Comparison of ENCODE assay signal across 9 mouse cellular contexts in genomic region chr7:28374647-28375046, GRCm38 (mm10). TPM values are rescaled to one million over a fixed set of nuclear protein-coding genes. Genes with fewer than 3 reads are reported as not detected.
DNase-seq lines count a peak whose midpoint lies in the region; ATAC-seq and TF ChIP-seq lines count a peak whose summit lies in the region.
"Had no signal": no experiment of that assay in that cellular context is flagged by ENCODE, and none has a peak within 500 bp of the region (broad histone marks: within the 10 kb centered on the region; RNA-seq: fewer than 3 reads in every experiment).

No protein-coding gene starts in this region.

- H3K4me1 ChIP-seq in liver, adult 2 months (ENCODE audit: control insufficient read depth, insufficient read depth, low read length), result peaks cover 3% of the 10 kb centered on the region; the same call in 1 of the 2 replicates
- peaks cover 77% of the 10 kb centered on the region for H3K4me1 ChIP-seq in embryonic facial prominence, embryonic 10.5 days
- peaks cover 32% of the 10 kb centered on the region for H3K4me1 ChIP-seq in hindbrain, embryonic 14.5 days (replicated peaks; ENCODE audit: control insufficient read depth, insufficient read depth, low read length)

- H3K4me3 ChIP-seq in liver, adult 2 months (ENCODE audit: insufficient read depth, low read depth, low read length), result no peak overlapping the region
- peak overlapping the region; percentile 57; the same call in 1 of the 2 replicates for H3K4me3 ChIP-seq in embryonic facial prominence, embryonic 10.5 days
- no peak overlapping the region for H3K4me3 ChIP-seq in hindbrain, embryonic 14.5 days (replicated peaks; ENCODE audit: low read length)

- ATAC-seq in hindbrain, embryonic 14.5 days (ENCODE audit: low FRiP score), result no peak

- peaks cover 20% of the 10 kb centered on the region for H3K79me2 ChIP-seq in liver, adult 2 months (ENCODE audit: control insufficient read depth, insufficient read depth, low read length)

- TF ChIP-seq POLR2A in liver, adult 2 months (IDR thresholded peaks at IDR 0.05; ENCODE audit: extremely low read depth, insufficient read depth, low read length), result no peak

- H3K4me2 ChIP-seq in hindbrain, embryonic 14.5 days (replicated peaks), result peak overlapping the region; percentile 83

- TF ChIP-seq CTCF in liver, adult 2 months (IDR thresholded peaks at IDR 0.05; ENCODE audit: low read depth, low read length), result no peak

- peak; percentile 28 for DNase-seq in liver, adult 2 months (ENCODE audit: extremely low read depth, low read depth, low spot score)
- no peak for DNase-seq in liver
- no peak for DNase-seq in embryonic facial prominence, embryonic 10.5 days (ENCODE audit: low spot score)
- DNase-seq in hindbrain, embryonic 14.5 days (ENCODE audit: low spot score), result no peak
- peak; percentile 13 for DNase-seq in neural tube, embryonic 10.5 days (ENCODE audit: extremely low spot score, low spot score)
- DNase-seq in frontal cortex, postnatal 36 days (ENCODE audit: low spot score in 2 of 2), result no peak
- DNase-seq in adrenal gland, adult (ENCODE audit: inconsistent age in 2 of 2, low spot score in 1 of 2), result no peak
- no peak for DNase-seq in spleen, postnatal 4 days (ENCODE audit: low spot score in 2 of 2)
- DNase-seq: adrenal gland, adult 8-10 months had no signal

- peak overlapping the region; percentile 97 for H3K27ac ChIP-seq in liver, adult 2 months (replicated peaks; ENCODE audit: insufficient read depth, low read depth, low read length)
- peak overlapping the region; percentile 96 for H3K27ac ChIP-seq in embryonic facial prominence, embryonic 10.5 days (replicated peaks)
- H3K27ac ChIP-seq in hindbrain, embryonic 14.5 days, result peak overlapping the region; percentile 87; the same call in 1 of the 2 replicates

- no peaks in the 10 kb centered on the region for H3K27me3 ChIP-seq in liver, adult 2 months (ENCODE audit: control insufficient read depth, insufficient read depth, low read length)
- H3K27me3 ChIP-seq in embryonic facial prominence, embryonic 10.5 days (replicated peaks; ENCODE audit: low read depth, poor library complexity, severe bottlenecking), result peaks cover 10% of the 10 kb centered on the region
- no peaks in the 10 kb centered on the region for H3K27me3 ChIP-seq in hindbrain, embryonic 14.5 days (ENCODE audit: control insufficient read depth, insufficient read depth, low read length)

- H3K36me3 ChIP-seq in liver, adult 2 months (ENCODE audit: control insufficient read depth, insufficient read depth, low read length), result peaks cover 8% of the 10 kb centered on the region
- peaks cover 21% of the 10 kb centered on the region for H3K36me3 ChIP-seq in embryonic facial prominence, embryonic 10.5 days (replicated peaks)
- no peaks in the 10 kb centered on the region for H3K36me3 ChIP-seq in hindbrain, embryonic 14.5 days (replicated peaks; ENCODE audit: control insufficient read depth, insufficient read depth)

- no peak overlapping the region for H3K9ac ChIP-seq in liver, adult 2 months (ENCODE audit: low read depth, low read length)
- no peak overlapping the region for H3K9ac ChIP-seq in hindbrain, embryonic 14.5 days

- H3K9me3 ChIP-seq in embryonic facial prominence, embryonic 10.5 days, result no peaks in the 10 kb centered on the region
- no peaks in the 10 kb centered on the region for H3K9me3 ChIP-seq in hindbrain, embryonic 14.5 days (ENCODE audit: control insufficient read depth, low read length)

- WGBS in liver, adult 2 months, result 56% methylated on average over 10 of the region's 10 CpGs
- WGBS in embryonic facial prominence, embryonic 10.5 days, result 76% methylated on average over 10 of the region's 10 CpGs
- 79% methylated on average over 10 of the region's 10 CpGs for WGBS in hindbrain, embryonic 14.5 days

RNA-seq across cellular contexts. Expression of gene Plekhg2, which starts 2.2 kb away (rescaled TPM):
- 0.65 and 1.3 TPM in 2 replicates for total RNA-seq in liver, adult 2 months (2014; rRNA removed)
- 3.3 and 3.5 TPM in 2 replicates for polyA plus RNA-seq in liver, adult 2 months (2012; rRNA removed)
- polyA plus RNA-seq in embryonic facial prominence, embryonic 10.5 days (2016; fragmentation: Nextera tagmentation; extraction: Ambion mirVana), result 93.4 and 101 TPM in 2 replicates
- 21.5 and 25.5 TPM in 2 replicates for polyA plus RNA-seq in hindbrain, embryonic 14.5 days (2014; fragmentation: Nextera tagmentation; extraction: Ambion mirVana)

RNA-seq across cellular contexts. Expression of gene Zfp36, which starts 5.4 kb away (rescaled TPM):
- total RNA-seq in liver, adult 2 months (2014; rRNA removed), result 16.4 and 25.4 TPM in 2 replicates
- polyA plus RNA-seq in liver, adult 2 months (2012; rRNA removed), result 41.1 and 54.3 TPM in 2 replicates
- polyA plus RNA-seq in embryonic facial prominence, embryonic 10.5 days (2016; fragmentation: Nextera tagmentation; extraction: Ambion mirVana), result 5.6 and 5.7 TPM in 2 replicates
- polyA plus RNA-seq in hindbrain, embryonic 14.5 days (2014; fragmentation: Nextera tagmentation; extraction: Ambion mirVana), result 3.0 and 3.7 TPM in 2 replicates

RNA-seq across cellular contexts. Expression of gene Med29, which starts 17.9 kb away (rescaled TPM):
- 13.4 and 17.6 TPM in 2 replicates for total RNA-seq in liver, adult 2 months (2014; rRNA removed)
- polyA plus RNA-seq in liver, adult 2 months (2012; rRNA removed), result 49.2 and 50.9 TPM in 2 replicates
- 61.9 and 62.6 TPM in 2 replicates for polyA plus RNA-seq in embryonic facial prominence, embryonic 10.5 days (2016; fragmentation: Nextera tagmentation; extraction: Ambion mirVana)
- 39.2 and 44.5 TPM in 2 replicates for polyA plus RNA-seq in hindbrain, embryonic 14.5 days (2014; fragmentation: Nextera tagmentation; extraction: Ambion mirVana)

RNA-seq across cellular contexts. Expression of gene Paf1, which starts 18.1 kb away (rescaled TPM):
- total RNA-seq in liver, adult 2 months (2014; rRNA removed), result 16.1 TPM in 2 replicates
- 52.8 and 59.1 TPM in 2 replicates for polyA plus RNA-seq in liver, adult 2 months (2012; rRNA removed)
- 88.3 and 89.0 TPM in 2 replicates for polyA plus RNA-seq in embryonic facial prominence, embryonic 10.5 days (2016; fragmentation: Nextera tagmentation; extraction: Ambion mirVana)
- polyA plus RNA-seq in hindbrain, embryonic 14.5 days (2014; fragmentation: Nextera tagmentation; extraction: Ambion mirVana), result 73.9 and 74.3 TPM in 2 replicates

RNA-seq across cellular contexts. Expression of gene Rps16, which starts 24.2 kb away (rescaled TPM):
- 110 and 136 TPM in 2 replicates for total RNA-seq in liver, adult 2 months (2014; rRNA removed)
- polyA plus RNA-seq in liver, adult 2 months (2012; rRNA removed), result 471 and 577 TPM in 2 replicates
- 1,023 and 1,043 TPM in 2 replicates for polyA plus RNA-seq in embryonic facial prominence, embryonic 10.5 days (2016; fragmentation: Nextera tagmentation; extraction: Ambion mirVana)
- 521 and 677 TPM in 2 replicates for polyA plus RNA-seq in hindbrain, embryonic 14.5 days (2014; fragmentation: Nextera tagmentation; extraction: Ambion mirVana)

Comparison
In these comparisons a context has a peak if more than half of its experiments do, and no peak if none do; other contexts are left out.
1. DNase-seq: peak in liver, adult 2 months (single experiment) and neural tube, embryonic 10.5 days (single experiment); none in liver (single experiment), embryonic facial prominence, embryonic 10.5 days (single experiment), hindbrain, embryonic 14.5 days (single experiment), frontal cortex, postnatal 36 days (0 of 2), adrenal gland, adult (0 of 2) and spleen, postnatal 4 days (0 of 2).
2. Peak in every context shown above with its lines, with median percentiles within 50 percentile points of each other: H3K27ac ChIP-seq.